Mouse (Mus musculus) cerebellum, adult 11 months (tissue): ENCODE measurements at regions not wholly inside any gene's neighbourhood (a gene's known extent, or its start where the extent isn't known, plus 50 kb on each side); places are given as distances from the start of the nearest gene placed in this dataset.
"Not testable (repeated sequence)": the region's sequence is repeated elsewhere in the genome, so short reads cannot be mapped to it uniquely, and the experiment has no call there.

Source experiments
- DNase-seq: peaks from one replicate; pipeline ENCODE4 v3.0.0; 2022

DNA sequence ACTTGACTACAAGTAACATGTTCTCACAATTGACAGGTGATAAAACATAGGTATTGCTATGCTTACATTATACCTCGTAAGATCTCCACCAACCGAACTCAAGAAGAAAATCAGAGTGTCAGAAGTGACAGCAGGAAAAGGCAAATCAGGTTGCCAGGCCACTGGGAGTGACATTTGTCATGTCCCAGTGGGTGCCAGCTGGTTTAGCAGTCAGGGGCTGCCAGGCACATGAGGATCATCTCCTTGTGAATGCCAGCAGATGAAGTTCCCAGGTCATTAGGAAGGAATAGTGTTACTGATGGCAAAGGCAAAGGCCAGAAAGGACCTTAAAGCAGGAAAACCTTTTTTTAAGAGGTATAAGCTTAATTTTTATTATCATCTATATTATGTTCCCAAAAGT lies 1711.7 kb downstream of the Pla2g4a start:
- DNase-seq = peak; percentile 52

DNA sequence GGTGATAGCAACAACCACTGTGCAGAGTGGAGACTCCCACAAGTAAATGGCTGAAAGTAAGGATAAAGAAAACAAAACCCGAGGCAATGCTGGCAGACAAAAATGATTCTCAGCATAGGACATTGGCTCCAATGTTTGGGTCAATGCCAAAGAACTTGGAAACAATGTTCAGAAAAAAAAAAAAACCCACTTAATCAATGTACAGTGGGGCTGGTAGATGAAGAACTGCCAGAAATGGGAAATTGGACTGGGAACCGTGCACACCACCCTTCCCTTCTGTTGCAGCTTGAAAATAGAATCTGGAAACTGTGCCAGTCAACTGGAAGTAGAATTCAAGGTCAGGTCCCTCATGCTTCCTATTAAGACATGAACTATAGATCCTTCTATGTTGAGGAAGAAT lies 1714.4 kb downstream of the Pla2g4a start:
- no peak for DNase-seq

DNA sequence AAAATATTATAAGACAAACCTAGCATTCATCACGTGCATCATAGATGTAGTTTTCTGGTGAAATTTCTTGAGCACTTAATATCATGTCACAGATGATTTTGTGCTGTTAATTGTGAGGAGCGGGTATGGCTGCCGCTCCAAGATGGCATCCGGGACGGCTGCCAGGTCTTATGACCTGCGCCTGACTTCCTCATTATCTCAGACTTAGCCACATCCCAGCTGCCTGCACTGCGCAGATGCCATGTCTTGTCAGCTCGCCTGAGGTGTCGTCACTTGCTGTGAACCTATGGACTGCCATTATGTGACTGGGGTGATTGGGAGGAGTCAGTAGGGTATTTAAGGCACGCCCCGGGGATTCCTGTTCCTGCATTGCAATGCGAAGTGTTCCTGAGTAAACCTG lies 1732.8 kb downstream of the Brinp3 start:
- DNase-seq = not testable (repeated sequence)
